Mouse (Mus musculus): Measurements from ENCODE around the gene Ddx41. TPM values are rescaled to one million over a fixed set of nuclear protein-coding genes. Genes with fewer than 3 reads are reported as not detected.

The Ddx41 gene
- total RNA-seq, 2 experiments from 2014 or later = 11.6 to 13.8 TPM

Small RNAs within 50 kb of the gene (microRNA-seq; reads per million reads assigned to microRNA genes)
- 0.76 to 1.1 reads per million in 2 experiments for gene Mir6945

Other genes with a start within 250 kb of the Ddx41 start
- gene Prelid1, start 216.2 kb downstream of the Ddx41 start, total RNA-seq (2021) = 10 to 100 TPM; 40.4 to 47.3 TPM
- 10 to 100 TPM; 35.2 to 38.0 TPM for gene Rab24, start 214.7 kb downstream of the Ddx41 start, total RNA-seq (2021)
- gene Mxd3, start 206.8 kb downstream of the Ddx41 start, total RNA-seq (2021) = under 1 TPM; 0.21 to 0.37 TPM
- gene Lman2, start 173.9 kb downstream of the Ddx41 start, total RNA-seq (2021) = 10 to 100 TPM; 46.7 to 51.6 TPM
- 1 to 10 TPM in 1 of 2 experiments, under 1 TPM in 1; 0.57 to 1.5 TPM for gene Rgs14, start 166.9 kb downstream of the Ddx41 start, total RNA-seq (2021)
- not detected for gene Slc34a1, start 138.5 kb downstream of the Ddx41 start, total RNA-seq (2021)
- gene Pfn3, start 121.4 kb downstream of the Ddx41 start, total RNA-seq (2021) = not detected
- not detected for gene F12, start 109.9 kb downstream of the Ddx41 start, total RNA-seq (2021)
- 10 to 100 TPM; 13.9 to 17.1 TPM for gene Grk6, start 91.6 kb downstream of the Ddx41 start, total RNA-seq (2021)
- gene Prr7, start 72.4 kb downstream of the Ddx41 start, total RNA-seq (2021) = under 1 TPM; 0.45 to 0.82 TPM
- 1 to 10 TPM; 5.7 to 6.4 TPM for gene Dbn1, start 48.5 kb downstream of the Ddx41 start, total RNA-seq (2021)
- gene Pdlim7, start 23.0 kb downstream of the Ddx41 start, total RNA-seq (2021) = 10 to 100 TPM; 42.2 to 46.6 TPM
- gene Dok3, start 7.4 kb downstream of the Ddx41 start, total RNA-seq (2021) = 1 to 10 TPM; 1.6 to 3.3 TPM
- 10 to 100 TPM; 11.7 to 14.3 TPM for gene Fam193b, start 34.5 kb upstream of the Ddx41 start, total RNA-seq (2021)
- gene Tmed9, start 37.1 kb upstream of the Ddx41 start, total RNA-seq (2021) = 100 to 1,000 TPM in 1 of 2 experiments, 10 to 100 TPM in 1; 87.3 to 109 TPM
- gene B4galt7, start 63.2 kb upstream of the Ddx41 start, total RNA-seq (2021) = 1 to 10 TPM; 8.3 to 9.4 TPM
- 10 to 100 TPM; 11.6 to 11.7 TPM for gene Caml, start 86.3 kb upstream of the Ddx41 start, total RNA-seq (2021)
- 10 to 100 TPM; 19.2 to 22.3 TPM for gene Ddx46, start 98.4 kb upstream of the Ddx41 start, total RNA-seq (2021)
- gene B230219D22Rik, start 156.5 kb upstream of the Ddx41 start, total RNA-seq (2021) = 10 to 100 TPM; 38.0 to 39.3 TPM
- 10 to 100 TPM; 43.7 to 48.5 TPM for gene Txndc15, start 178.0 kb upstream of the Ddx41 start, total RNA-seq (2021)
- 10 to 100 TPM; 51.3 to 56.3 TPM for gene Pcbd2, start 190.7 kb upstream of the Ddx41 start, total RNA-seq (2021)
- gene Catsper3, start 247.9 kb upstream of the Ddx41 start, total RNA-seq (2021) = under 1 TPM; 0.20 to 0.21 TPM